Mouse (Mus musculus): ENCODE results near the gene Naif1.

The Naif1 gene

DNA sequence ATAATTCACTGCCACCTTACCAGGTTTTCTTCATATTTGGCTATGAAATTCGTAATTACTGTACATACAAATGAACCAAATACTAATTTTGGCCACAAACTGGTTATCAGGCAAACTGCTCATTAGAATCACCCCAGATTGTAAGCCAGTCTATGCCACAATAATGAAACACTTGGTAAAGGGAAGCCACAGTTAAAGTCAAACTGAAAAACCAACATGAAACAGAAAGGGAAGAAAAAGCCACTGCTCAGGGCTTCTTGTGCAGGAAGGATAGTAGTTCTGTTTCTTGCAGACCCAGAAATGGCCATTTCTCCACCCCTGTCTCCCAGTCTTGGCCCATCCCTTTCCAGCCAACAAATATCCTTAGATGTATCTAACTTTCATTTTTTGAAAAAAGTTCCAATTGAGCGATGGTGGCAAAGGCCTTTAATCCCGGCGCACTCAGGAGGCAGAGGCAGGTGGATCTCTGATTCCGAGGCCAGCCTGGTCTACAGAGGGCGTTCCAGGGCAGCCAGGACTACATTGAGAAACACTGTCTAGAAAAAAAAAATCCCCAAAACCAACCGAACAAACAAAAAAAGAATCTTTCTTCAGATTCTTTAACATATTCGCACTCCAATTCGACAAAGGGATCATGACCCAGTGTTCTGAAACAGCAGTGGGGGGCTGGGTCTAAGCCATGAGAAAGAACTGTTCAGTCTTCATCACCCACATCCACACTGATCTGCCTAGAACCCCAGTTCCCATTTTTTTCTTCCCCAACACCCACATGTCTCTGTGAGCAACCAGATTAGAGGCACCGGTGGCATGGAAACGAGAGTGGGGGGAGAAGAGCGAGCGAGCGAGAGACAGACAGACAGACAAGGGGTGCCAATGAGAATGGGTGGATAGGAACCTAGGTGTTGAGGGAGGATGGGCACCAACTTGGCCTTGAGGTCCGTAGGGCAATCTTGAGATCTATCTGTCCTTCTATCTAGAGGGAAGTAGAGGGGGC is at the start of gene Naif1:
Naif1 (plus strand) TSS at position 697 of the 994 bp plus-strand sequence.
- DNase-seq (ENCODE audit: low read depth, low spot score) = no peak

DNA sequence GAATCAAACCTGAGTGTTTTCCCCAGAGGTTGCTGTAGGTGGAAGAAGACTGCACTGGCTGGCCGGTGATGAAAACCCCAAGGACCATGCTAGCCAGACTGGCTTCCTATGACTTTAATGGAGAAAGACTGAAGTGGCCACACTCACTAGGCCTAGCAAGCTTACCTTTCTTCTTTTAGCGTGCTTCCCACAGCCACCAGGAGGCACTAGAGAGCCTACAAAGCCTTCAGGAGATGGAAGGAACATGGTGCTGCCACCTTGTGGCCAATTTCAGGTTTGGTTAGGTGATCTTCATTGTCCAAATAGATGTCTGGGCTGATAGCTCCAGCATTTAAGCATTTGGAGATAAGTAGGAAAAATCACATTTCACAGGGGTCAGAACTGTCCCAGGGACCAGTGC is 45.6 kb upstream of the Naif1 start:
- DNase-seq (ENCODE audit: low read depth, low spot score) = peak; percentile 98

DNA sequence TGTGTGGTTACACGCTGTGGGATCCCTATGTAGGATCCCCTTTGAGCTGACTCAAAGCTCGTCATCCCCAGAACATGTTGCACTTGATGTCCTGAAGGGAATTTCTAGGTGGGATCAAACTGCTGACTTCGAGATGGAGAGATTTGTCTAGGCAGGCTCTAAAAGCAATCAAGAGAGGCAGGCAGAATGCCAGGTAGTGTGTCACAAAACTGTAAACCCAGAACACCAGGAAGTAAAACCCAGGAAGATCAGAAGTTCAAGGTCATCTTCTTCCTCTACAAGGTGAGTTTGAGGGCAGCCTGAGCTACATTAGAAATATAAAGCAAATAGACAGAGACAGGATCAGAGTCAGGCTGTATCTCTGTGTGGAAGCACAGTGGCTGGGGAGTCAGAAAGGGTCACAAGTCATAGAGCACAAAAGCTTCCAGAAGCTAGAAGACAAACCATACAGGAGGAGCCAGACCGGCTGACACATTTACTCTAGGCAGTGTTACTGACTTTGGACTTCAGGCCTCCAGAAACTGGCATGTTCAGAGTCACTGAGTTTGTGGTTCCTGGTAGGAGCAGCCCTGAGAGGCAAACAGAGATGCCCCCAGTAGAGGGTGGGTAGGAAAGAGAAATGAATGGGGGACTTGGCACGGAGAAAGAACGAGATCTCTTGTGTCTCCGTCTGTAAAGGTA is 43.0 kb upstream of the Naif1 start:
- DNase-seq (ENCODE audit: low read depth, low spot score) = no peak

DNA sequence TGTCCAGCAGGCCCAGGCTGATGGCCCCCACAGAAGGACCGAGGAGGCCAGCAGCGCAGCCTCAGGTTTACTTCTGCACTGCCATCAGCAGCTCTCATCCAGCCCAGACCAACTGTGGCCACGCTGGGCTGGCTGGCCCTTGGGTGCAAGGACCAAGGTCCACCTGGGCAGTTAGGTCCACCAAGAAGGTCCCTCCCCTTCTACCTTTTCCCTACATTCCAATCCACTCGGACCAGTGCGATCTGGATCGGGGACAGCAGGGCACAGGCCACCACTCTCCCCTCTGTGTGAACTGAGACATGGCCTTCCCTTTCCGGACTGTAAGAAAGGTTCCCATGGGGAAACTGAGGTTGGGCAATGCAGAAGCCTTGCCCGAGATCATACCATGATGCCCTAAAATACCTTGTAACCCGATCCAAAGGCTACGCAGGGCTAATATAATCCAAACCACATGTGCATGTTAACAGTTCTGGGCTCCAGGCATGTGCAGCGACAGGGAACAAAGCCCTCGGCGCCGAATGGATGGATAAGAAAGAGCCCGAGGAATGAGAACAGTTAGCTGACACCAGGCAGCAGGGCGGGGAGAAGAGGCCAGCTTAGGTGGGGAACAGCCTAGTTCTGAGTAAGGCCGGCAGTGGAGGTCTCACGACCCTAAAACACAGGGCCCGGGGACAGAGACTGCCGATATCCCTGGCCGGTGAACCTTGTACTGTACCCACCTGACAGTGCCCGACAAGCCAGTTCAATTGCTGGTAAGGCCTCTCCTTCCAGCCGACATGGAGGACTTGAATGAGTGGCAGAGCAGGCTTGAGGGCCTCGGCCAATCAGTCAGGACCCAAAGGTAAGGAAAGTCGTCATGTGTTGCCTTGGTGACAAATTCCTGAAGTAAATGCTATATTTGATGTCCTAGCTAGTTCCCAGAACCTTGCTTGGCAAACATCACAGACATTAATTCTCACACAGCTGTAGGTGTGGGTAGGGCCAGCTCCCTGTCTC is 41.5 kb upstream of the Naif1 start:
- peak; percentile 53 for DNase-seq (ENCODE audit: low read depth, low spot score)

DNA sequence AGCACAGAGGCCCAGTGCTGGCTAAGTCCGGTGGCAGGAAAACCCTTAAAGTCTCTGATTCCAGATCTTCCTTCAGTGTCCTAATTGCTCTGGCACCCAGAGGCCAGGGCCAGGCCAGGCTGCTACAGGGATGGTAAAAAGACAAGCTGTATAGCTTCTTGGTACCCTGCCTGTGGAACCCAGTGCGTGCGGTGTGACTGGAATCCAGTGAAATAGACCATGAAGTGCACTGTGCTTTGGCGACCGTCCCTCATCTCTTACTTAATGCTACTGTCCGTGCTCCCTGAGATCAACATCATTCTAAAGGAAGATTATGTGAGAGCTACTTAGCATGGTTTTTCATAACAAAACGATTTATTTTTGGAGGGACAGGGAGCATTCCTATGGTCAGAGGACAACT is 38.9 kb upstream of the Naif1 start:
- DNase-seq (ENCODE audit: low read depth, low spot score) = no peak

DNA sequence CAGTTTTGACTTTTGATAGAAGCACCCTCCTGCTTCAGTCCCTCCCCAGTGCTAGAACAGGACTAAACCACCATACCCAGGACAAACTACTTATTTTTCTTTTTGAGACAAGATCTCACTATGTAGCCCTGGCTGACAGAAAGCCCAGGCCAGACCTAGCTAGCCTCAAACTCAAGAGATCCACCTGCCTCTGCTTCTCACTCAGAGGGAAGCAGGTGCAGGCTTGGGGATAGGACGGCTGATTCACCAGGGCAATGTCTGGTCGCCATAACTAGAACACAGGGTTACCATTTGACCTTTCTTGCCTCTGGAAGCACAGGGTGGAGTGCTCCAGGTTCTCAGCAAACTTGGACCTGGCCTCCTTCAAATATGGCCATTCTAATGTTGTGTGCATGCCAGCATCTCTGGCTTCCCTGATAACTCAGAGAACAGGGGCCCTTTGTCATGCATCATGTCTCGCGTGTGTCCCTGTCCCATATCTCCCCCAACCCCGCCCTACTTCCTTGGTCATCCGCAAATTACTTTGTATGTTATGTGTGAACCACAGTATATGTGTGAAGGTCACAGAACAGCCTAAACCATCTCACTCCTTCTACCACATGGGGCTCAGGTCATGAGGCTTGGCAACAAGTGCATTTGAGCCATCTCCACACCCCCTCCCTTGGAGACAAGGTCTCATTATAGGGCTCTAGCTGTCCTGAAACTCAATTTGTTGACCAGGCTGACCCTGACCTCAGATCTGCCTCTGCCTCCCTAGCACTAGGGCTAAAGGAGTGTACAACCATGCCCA is 37.3 kb upstream of the Naif1 start:
- no peak for DNase-seq (ENCODE audit: low read depth, low spot score)

DNA sequence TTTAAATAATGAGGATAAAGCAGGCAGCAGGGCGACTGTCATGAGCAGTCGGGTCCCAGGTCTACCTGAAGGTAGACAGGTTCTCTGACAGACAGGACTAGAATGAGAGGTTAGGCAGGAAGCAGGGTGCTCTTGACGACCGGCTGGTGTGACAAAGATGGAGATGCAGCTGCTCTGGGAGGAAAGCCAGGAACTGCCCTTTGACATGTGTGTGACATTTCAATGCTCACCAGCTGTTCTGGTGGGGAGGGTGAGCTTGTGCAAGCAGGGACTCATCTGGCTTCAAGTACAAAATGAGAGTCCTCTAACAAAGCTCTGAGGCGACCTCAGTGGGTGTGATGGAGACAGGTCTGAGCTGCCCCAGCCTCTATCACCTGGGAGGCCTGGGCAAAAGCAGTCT is 36.3 kb upstream of the Naif1 start:
- no peak for DNase-seq (ENCODE audit: low read depth, low spot score)

DNA sequence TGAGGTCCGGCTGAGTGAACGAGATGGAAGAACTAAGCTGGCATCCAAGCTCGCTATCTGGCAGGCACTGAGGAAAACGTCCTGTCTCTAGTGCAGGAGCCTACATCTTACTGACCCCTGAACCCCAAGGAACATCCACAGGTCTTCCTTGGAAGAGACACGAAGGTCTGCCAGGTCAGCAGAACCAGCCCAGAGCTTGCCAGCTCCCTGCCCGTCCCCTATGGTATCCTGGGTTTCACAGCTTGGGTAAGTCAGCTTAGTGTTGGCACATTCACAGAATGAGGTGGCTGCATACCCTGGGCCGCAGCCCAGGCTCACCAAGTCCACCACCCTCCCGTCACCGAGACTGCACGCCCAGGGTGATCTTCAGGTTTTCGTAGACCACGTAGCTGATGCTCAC is 34.5 kb upstream of the Naif1 start:
- no peak for DNase-seq (ENCODE audit: low read depth, low spot score)

DNA sequence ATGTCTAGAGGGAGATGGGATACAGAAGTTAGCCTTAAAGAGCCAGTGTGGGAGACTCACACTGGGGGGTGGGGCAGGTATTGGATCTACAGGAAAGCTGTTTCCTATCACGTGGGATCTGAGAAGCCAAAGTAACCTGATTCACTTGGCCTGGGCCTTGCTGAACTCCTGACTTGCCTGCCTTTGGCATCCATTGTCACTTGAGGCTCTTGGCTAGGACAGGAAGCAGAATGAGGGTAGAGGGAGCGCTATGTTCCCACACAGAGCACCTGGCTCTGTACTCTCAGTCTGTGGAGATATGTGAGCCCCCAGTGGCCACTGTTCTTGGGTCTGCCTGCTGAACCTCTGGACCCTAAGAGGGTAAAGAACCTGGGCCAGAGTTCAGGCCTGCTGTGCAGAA is 33.7 kb upstream of the Naif1 start:
- no peak for DNase-seq (ENCODE audit: low read depth, low spot score)

DNA sequence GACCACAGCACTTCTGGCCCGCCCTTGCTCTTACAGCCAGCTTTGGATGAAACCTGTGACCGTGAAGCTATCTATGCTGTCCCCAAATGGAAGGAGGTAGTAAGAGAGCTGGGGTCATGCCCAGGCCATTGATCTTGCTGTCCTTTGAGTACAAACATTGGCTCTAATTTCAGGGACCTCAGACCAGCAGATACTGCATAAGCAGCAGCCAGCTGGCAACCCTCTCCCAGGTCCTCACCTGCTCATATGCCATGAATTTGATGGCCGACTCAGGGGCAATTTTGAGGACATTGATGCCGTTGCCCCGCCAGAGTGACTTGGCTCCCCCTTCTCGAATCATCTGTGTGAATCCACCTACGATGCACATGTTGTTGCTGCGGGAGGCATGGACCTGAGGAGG is 32.8 kb upstream of the Naif1 start:
- no peak for DNase-seq (ENCODE audit: low read depth, low spot score)

DNA sequence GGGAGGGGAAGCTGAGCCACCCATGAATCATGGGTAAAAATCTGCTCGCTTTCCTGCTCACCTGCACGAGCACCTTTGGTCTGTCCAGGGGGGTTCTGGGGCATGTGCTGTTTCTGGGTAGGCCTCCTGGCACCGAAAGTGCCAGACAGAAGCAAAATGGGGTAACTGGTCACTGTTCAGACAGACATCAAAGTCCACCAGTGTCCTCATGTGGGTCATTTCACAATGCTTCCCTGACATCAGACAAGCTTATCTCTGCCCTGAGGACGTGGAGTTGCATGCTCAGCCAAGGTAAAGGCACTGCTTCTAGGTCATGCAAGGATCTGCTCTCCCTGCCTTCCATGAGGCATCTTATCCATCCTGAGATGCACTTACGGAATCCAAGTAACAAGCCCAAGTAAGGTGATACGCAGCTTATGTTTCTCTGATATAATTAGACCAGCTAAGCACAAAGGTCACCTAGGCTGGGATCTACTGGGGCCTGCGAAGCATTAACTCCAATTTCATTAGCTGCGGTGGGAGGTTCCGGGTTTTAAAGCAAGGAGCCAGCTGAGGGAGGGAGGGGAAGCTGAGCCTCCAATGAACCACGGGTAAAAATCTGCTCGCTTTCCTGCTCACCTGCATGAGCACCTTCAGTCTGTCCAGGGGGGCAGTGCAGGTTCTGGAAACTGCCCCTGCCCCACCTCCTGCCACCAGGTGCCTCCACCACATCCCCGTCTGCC is 31.7 kb upstream of the Naif1 start:
- DNase-seq (ENCODE audit: low read depth, low spot score) = no peak

DNA sequence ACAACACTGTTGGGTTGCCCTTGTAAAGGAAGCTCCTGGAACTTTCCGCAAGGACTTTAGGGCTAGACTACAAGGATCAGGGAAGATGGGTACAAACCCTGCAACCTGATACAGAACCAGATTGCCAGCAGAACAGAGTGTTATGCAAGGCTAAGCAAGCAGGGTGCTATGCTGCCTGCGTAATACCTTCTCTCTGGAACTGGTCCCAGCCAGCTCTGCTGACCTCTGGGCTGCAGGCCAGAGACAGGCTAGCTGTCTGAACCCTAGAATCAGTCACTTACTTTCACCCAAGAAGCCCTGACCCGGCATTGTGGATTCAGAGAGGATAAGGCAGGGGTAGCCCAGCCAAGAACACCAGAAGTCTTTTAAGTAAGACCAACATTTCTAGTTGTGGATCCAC is 30.9 kb upstream of the Naif1 start:
- no peak for DNase-seq (ENCODE audit: low read depth, low spot score)

DNA sequence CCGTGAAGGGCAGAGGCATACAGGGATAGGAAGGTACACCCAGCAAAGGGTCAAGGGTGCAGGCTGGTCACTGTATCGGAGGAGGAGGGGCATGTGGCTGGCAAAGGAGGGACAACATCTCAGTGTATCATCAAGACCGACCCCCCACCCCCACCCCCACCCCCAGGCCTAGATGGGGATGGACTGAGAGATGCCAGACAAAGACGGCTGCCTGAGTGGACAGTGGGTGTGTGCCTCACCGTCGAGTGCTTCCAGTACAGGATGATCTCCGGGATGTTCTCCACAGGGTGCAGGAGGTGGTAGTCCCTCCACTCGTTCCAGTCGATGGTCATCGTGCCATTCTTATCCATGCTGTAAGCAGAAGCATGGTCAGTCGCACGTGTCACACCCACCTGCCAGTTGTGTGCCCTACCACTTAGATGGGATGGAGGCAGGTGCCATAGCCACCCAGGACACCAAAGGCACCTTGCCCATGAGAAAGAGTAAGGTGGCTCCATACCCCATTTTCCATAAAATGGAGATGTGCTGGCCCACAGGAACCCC is 30.1 kb upstream of the Naif1 start:
- no peak for DNase-seq (ENCODE audit: low read depth, low spot score)

DNA sequence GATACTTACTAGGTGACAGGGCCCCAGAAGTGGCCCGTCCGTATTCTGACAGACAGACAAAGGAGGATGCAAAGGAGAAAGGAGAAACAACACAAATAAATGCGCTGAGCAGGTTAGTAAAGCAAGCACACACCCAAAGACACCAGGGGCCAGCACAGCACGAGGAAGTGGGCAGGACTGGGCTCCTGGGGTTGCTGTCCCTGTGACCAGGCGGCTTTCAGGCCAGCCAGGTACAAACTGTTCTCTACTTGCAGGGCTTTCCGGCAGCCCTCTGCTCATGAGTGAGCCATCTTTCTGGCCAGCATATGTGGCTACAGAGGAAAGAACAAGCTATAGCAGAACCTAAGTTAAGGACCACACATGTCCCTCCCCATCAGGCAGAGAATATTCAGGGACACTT is 29.6 kb upstream of the Naif1 start:
- DNase-seq (ENCODE audit: low read depth, low spot score) = no peak

DNA sequence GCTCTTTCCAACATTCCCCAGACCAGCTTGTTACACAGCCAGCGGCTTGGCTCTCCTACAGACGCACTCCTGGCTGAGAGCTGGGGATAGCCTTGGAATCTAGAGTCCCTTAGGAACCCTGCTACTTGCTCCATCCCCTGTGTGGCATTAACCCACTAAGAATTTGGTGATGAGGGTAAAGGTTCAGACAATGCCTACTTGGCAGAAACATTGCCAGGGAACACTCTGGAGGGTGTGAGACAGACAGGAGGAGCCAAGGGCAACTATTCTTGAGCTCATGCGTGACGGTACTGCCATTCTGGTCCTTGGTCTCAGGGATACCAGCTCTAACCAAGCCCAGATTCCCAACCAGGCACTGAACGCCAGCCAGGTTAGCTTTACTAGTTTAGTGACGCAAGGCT is 28.4 kb upstream of the Naif1 start:
- no peak for DNase-seq (ENCODE audit: low read depth, low spot score)

DNA sequence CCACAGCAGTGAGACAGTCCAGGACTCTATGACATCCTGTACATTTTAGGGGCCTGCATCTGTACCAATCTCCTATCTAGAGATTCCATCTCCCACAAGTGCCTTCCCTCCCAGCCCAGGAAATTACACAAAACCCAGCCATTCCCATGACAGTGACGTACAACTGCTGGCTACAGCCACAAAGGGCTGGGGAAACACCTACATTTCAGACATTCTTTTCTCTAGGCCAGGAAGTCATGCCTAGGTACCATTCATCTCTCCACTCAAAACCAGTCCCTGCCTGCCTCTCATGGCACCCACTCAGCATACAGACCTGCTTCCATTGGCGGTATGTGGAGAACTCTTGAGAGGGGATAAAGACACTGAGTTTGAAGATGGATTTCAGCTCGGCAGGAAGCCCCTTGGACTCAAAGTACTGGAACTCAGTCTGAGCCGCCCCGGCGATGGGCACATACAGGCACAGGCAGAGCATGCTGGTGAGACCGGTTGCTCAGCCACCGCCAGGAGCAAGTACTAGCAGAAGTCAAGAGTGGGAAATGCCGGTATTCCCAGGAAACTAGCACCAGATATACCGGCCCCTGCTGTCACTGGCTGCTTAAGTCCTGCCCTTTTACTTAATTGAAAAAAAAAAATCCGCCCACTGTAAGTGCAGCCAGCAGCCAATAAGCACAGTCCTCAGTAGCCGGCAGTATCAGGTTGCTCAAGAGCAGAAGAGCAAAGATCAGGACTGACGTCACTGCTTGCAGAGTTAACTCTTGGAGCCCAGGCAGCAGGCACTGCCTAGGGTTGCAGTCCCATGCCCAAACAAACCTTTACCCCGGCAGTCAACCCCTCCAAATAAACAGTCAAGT is 26.6 kb upstream of the Naif1 start:
- DNase-seq (ENCODE audit: low read depth, low spot score) = peak; percentile 91

DNA sequence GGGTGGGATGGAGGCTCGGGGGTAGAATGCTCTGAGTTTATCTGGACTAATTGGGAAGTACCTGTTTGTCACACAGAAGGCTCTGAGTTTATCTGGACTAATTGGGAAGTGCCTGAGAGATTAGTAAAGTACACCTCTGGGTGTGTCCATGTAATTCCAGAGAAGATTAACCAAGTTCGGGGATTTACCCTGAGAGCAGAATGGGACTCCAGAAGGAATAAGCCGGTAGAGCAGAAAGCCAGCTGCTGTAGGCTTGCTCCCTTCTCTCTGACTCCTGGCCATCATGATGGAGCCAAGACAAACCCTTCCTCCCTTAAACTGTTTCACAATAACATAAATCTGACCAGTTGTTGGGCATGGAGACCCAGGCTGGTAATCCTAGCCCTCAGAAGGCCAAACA is 25.5 kb upstream of the Naif1 start:
- DNase-seq (ENCODE audit: low read depth, low spot score) = no peak

DNA sequence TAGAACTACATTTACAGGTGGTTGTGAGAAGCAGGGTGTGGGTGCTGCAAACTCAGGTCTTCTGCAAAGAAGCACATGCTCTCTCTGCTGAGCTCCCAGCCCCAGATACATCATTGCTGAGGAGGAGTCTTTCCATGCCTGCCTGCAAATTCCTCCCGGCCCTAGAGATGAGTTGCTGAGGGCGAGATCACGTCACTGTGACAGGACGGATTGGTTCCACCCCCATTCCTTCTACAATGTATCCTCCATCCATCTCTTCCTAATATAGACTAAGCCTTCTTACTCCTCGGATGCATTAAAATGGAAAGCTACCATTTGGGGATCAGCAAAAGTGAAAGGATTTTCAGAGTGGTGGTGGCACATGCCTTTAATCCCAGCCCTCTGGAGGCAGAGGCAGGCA is 24.7 kb upstream of the Naif1 start:
- DNase-seq (ENCODE audit: low read depth, low spot score) = no peak

DNA sequence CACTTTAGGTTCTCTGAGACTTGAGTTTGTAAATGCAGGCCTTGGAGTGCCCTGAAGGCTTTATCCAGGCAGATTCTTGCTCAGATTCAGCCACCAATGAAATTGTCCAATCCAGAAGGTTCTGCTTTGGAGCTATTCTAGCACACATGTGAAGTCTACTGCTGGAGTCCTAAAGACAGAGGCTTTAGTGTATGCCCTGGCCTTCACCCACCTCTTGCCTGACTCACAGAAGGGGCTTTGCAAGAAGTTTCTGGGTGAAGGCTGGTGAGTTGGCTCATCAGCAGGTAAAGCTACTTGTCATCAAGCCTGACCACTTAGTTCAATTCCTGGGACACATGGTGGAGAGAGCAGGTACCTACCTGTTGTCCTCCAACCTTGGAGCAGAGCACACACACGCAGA is 24.1 kb upstream of the Naif1 start:
- no peak for DNase-seq (ENCODE audit: low read depth, low spot score)

Measured in mesoderm, embryonic 11.5 days (tissue).